Mouse (Mus musculus) limb, embryonic 15.5 days (tissue): ENCODE data around the gene Arl3. TPM values are rescaled to one million over a fixed set of nuclear protein-coding genes. Genes with fewer than 3 reads are reported as not detected.

Experiments
- ATAC-seq: fragments of 200-750 bp; cut with Nextera tagmentation; 2 replicates; pipeline ENCODE4 v1.8.0; 2017; ENCODE audit warnings: low read depth, moderate TSS enrichment; ENCODE audit not compliant: insufficient number of reproducible peaks, low FRiP score, low TSS enrichment
- H3K27ac ChIP-seq: fragments of 300-500 bp; sonication (generic); 2 replicates; pipeline ENCODE4 v1.5.1; 2015; ENCODE audit warnings: moderate library complexity, mild to moderate bottlenecking, inconsistent platforms
- H3K27me3 ChIP-seq: fragments of 300-500 bp; sonication (generic); 2 replicates; pipeline ENCODE4 v1.6.1; 2015; ENCODE audit warnings: inconsistent platforms
- H3K36me3 ChIP-seq: fragments of 300-500 bp; sonication (generic); 2 replicates; pipeline ENCODE4 v1.6.1; 2015; ENCODE audit warnings: inconsistent platforms
- H3K4me1 ChIP-seq: fragments of 300-500 bp; sonication (generic); 2 replicates; pipeline ENCODE4 v1.6.1; 2015; ENCODE audit warnings: inconsistent platforms
- H3K4me2 ChIP-seq: fragments of 300-500 bp; sonication (generic); 2 replicates; pipeline ENCODE4 v1.6.1; 2015; ENCODE audit warnings: mild to moderate bottlenecking, inconsistent platforms
- H3K4me3 ChIP-seq: fragments of 300-500 bp; sonication (generic); 2 replicates; pipeline ENCODE4 v1.5.1; 2015; ENCODE audit warnings: mild to moderate bottlenecking, inconsistent platforms
- H3K9ac ChIP-seq: fragments of 300-500 bp; sonication (generic); 2 replicates; pipeline ENCODE4 v1.6.1; 2015; ENCODE audit warnings: inconsistent platforms
- H3K9me3 ChIP-seq: fragments of 300-500 bp; sonication (generic); 2 replicates; pipeline ENCODE4 v1.6.1; 2016; ENCODE audit warnings: inconsistent platforms
- WGBS: fragments of 180-500 bp; shearing (Covaris S2); methylation state at CpG from one replicate; pipeline ENCODE4 v1.1.7; 2015; 5-methylcytosine and 5-hydroxymethylcytosine counted together
- polyA plus RNA-seq: library from polyadenylated mRNA; unstranded; fragments of >200 nt; fragmentation: Nextera tagmentation; extraction: Ambion mirVana; gene quantifications from 2 replicates; pipeline ENCODE4 v1.2.1, GENCODE M21; 2015

Arl3 gene
- polyA plus RNA-seq, 1 experiment from 2014 or later: 138 TPM

DNA sequence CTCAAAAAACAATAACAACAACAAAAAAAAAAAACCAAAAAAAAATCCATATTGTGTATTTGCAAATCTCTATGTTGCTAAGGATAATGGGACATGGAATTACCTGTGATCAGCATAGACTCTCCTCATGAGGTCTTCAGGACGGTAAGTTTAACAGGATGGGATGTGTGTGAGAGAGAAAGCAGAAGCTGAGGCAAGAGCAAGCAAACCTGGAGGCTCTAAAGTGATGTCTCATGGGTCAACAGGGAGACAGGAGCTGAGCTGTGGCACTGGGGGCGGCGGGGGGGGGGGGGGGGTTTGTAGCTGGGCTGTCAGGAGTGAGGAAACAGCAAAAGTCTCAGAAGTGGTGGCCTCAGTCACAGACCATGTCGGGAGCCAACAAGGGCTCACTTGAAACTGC, 20.5 kb downstream of the Arl3 start:
- Histone ChIP-seq H3K27ac (no peak overlapping the region), H3K9ac (no peak overlapping the region), H3K36me3 (peaks cover 47% of the 10 kb centered on the region), H3K4me1 (peaks cover 3% of the 10 kb centered on the region; the same call in 1 of the 2 replicates), H3K9me3 (no peaks in the 10 kb centered on the region), H3K4me3 (no peak overlapping the region), H3K4me2 (no peak overlapping the region), H3K27me3 (no peaks in the 10 kb centered on the region)
- WGBS: 79% methylated on average over 3 of the region's 4 CpGs
- no peak for ATAC-seq

DNA sequence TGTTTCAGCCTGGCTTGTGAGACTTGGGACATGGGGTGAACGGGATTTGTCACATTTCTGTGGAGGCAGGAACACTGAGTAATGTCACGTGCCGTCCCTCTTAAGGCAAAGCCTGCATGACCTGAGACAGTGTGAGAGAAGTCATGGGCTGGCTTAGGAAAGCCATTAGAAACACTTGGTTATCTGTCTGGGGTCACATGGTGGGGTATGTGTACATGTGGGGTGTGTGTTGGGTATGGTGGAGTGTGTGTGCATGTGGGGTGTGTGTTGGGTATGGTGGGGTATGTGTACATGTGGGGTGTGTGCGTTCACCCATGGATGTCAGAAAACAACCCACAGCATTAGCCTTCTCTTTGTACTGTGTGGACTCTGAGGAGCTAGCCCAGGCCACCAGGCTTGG, 22.6 kb downstream of the Arl3 start:
- Histone ChIP-seq H3K27me3 (no peaks in the 10 kb centered on the region), H3K4me1 (peaks cover 3% of the 10 kb centered on the region; the same call in 1 of the 2 replicates), H3K9ac (no peak overlapping the region), H3K4me2 (no peak overlapping the region), H3K4me3 (no peak overlapping the region), H3K9me3 (no peaks in the 10 kb centered on the region), H3K27ac (no peak overlapping the region), H3K36me3 (peaks cover 47% of the 10 kb centered on the region)
- WGBS: 90% methylated on average over 4 of the region's 4 CpGs
- ATAC-seq: no peak

DNA sequence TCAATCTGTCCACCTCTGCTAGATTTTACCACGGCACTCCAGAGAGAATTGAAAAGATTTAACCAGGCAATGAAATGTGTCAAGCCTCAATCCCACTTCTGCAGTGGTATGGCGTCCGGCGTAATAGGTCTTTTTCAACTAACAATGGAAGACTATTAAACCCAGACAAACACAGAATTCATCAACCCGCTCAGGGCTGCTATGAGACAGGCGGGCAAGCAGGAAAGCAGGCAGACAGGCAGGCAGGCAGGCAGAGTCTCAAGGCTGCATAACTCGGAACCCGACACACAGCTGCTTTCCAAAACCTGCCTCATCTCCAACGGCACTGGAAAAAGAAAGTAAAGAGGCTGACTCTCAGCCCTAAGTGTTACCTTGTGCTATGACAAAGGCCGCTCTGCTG, 24.9 kb downstream of the Arl3 start:
- peaks cover 52% of the 10 kb centered on the region for H3K36me3 ChIP-seq
- H3K4me2 ChIP-seq: no peak overlapping the region
- H3K9me3 ChIP-seq: no peaks in the 10 kb centered on the region
- 0 out of 2 replicates have a peak overlapping the region, but pooled peaks have one; percentile 22 for H3K27ac ChIP-seq
- no peak overlapping the region for H3K4me3 ChIP-seq
- 77% methylated on average over 10 of the region's 10 CpGs for WGBS
- no peak overlapping the region for H3K9ac ChIP-seq
- no peaks in the 10 kb centered on the region for H3K27me3 ChIP-seq
- no peak for ATAC-seq
- no peaks in the 10 kb centered on the region for H3K4me1 ChIP-seq

DNA sequence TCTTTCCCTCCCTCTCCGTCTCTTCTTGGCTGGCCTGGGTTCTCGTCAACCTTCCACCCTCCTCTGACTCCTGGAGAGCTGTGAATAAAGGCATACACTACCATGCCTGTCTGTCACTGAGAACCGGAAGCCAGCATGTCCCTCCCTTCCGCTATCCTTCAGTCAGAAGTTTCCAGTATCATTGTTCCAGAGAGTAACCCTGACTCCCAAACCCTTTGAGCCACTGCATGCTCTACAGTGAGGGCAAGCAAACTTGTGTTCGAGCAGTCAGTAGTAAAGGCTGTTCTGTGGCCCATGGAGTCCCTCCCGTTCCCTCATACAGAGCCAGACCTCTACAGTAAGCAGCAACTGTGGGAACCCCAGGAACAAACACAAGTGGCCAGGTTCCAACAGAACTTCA, 25.4 kb downstream of the Arl3 start:
- Histone ChIP-seq H3K9ac (no peak overlapping the region), H3K36me3 (peaks cover 57% of the 10 kb centered on the region), H3K27me3 (no peaks in the 10 kb centered on the region), H3K4me3 (no peak overlapping the region), H3K4me2 (no peak overlapping the region), H3K4me1 (no peaks in the 10 kb centered on the region), H3K9me3 (no peaks in the 10 kb centered on the region), H3K27ac (no peak overlapping the region)
- 86% methylated on average over 6 of the region's 6 CpGs for whole genome bisulfite sequencing
- ATAC-seq: no peak

DNA sequence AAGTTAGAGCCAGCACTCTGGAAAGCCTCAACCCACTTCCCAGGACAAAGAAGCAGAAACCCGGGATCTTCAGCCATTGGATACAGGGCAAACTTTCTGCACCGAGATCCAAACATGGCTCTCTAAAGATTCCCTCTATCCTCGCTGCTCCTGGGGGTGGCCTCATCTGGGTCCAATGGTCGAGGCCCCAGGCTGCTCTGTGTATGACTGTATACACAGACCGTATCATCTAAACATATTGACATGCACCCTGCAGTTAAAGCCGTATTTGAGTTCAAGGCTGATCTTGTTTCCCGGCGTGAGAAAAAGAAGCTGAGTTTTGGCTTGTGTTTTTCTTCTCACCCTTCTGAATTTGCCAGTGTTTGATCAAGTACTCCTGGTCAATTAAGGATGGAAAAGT, 30.2 kb downstream of the Arl3 start:
- Histone ChIP-seq H3K9me3 (no peaks in the 10 kb centered on the region), H3K27me3 (no peaks in the 10 kb centered on the region), H3K4me3 (no peak overlapping the region), H3K36me3 (peaks cover 49% of the 10 kb centered on the region), H3K4me1 (no peaks in the 10 kb centered on the region), H3K27ac (no peak overlapping the region), H3K9ac (no peak overlapping the region), H3K4me2 (no peak overlapping the region)
- ATAC-seq: no peak
- 86% methylated on average over 8 of the region's 8 CpGs for WGBS

DNA sequence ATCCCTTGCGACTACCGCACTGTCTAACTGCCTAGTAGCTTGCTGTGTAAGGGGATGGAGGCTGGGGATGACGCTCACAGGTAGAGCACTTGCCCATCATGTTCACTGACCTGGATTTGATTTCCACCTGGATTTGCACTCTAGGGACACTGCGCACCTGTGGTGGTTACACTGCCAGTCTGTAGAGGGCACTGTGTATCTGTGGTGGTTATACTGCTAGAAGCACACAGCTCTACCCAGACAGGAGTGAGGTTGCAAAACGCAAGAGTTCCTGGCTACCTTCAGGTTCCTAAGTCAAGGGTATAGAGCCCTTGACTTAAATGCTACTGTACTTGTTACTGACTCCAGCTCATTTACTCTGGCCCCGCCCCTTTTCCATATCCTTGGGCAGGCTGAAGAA, 34.8 kb downstream of the Arl3 start:
- H3K4me3 ChIP-seq: no peak overlapping the region
- ATAC-seq: no peak

DNA sequence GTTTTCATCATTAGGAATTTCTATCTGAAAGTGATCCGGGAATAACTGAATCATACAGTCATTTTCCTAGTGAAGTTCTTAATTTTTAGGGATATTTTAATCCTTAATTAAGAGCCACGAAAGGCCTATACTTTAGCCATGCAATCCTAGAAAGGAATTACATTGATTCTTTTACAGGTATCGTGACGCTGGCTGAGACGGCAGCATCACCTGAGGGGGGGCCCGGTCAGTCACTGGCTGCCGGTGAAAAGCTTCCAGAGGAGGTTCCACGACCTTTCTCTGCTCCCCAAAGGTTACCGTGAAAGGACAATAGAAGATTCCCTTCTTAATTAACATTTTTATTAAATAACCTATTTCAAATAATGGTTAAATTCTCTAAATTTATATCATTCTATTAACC, 35.6 kb downstream of the Arl3 start:
- H3K4me2 ChIP-seq: no peak overlapping the region
- H3K4me3 ChIP-seq: no peak overlapping the region
- ATAC-seq: no peak
- H3K9me3 ChIP-seq: no peaks in the 10 kb centered on the region
- 92% methylated on average over 9 of the region's 9 CpGs for WGBS
- no peaks in the 10 kb centered on the region for H3K27me3 ChIP-seq
- peaks cover 27% of the 10 kb centered on the region for H3K36me3 ChIP-seq
- H3K9ac ChIP-seq: no peak overlapping the region
- H3K4me1 ChIP-seq: peaks cover 8% of the 10 kb centered on the region
- no peak overlapping the region for H3K27ac ChIP-seq

More for the DNA sequence above, 34.8 kb downstream of the Arl3 start:
- Histone ChIP-seq H3K4me1 (peaks cover under 1% of the 10 kb centered on the region), H3K9me3 (no peaks in the 10 kb centered on the region), H3K27ac (no peak overlapping the region), H3K9ac (no peak overlapping the region), H3K4me2 (no peak overlapping the region), H3K36me3 (peaks cover 35% of the 10 kb centered on the region), H3K27me3 (no peaks in the 10 kb centered on the region)
- 86% methylated on average over 6 of the region's 6 CpGs for WGBS

DNA sequence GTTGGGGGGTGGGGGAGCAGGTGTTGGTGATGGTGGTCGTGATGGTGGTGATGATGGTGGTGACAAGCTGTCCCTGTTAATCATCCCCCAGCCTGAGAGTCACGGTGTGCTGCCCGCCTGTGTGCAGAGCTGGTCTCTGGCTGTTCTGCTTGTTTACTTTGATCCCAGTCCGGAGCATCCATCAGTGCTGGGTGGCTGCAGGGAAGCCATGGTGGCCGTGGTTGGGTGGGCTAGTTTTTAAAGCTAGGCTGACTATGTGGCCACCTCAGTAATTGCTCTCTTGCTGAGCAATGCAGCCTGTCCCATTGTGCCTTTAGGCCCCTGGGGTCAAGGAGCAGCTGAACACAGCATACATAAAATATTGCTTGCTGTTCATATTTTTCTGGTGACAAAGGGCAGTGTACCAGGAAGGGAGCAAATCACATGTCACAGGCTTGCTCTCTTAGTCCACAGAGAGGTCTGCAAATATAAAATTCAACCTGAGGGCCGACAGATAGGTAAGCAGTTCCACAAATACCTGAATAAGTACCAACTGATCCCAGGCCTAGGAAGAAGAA, 38.4 kb downstream of the Arl3 start:
- Histone ChIP-seq H3K27ac (no peak overlapping the region), H3K27me3 (no peaks in the 10 kb centered on the region), H3K4me1 (peaks cover 35% of the 10 kb centered on the region), H3K9me3 (no peaks in the 10 kb centered on the region), H3K9ac (no peak overlapping the region), H3K4me2 (no peak overlapping the region), H3K4me3 (no peak overlapping the region), H3K36me3 (peaks cover 7% of the 10 kb centered on the region; the same call in 1 of the 2 replicates)
- 67% methylated on average over 6 of the region's 6 CpGs for WGBS
- ATAC-seq: no peak

DNA sequence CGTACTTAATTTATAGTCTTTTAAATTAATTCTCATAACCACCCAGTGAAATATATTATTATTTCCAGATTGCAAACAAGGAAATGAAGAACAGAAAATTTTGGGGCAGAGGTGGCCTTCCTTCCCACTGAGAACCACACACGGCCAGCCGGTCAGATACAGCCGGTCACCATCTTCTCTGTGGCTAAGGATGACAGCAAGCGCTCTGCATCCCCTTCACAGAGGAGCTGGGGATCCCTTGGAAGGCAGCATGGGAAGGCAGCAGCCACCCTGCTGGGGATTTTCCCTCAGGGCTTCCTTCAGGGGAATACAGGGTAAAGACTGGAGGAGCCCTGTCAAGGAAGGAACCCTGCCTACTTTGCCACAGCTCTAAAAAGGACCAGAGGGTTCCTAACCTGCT, 39.5 kb downstream of the Arl3 start:
- Histone ChIP-seq H3K36me3 (peaks cover 7% of the 10 kb centered on the region; the same call in 1 of the 2 replicates), H3K27me3 (no peaks in the 10 kb centered on the region), H3K4me2 (no peak overlapping the region), H3K9ac (no peak overlapping the region), H3K4me1 (peaks cover 46% of the 10 kb centered on the region), H3K9me3 (no peaks in the 10 kb centered on the region), H3K4me3 (no peak overlapping the region), H3K27ac (no peak overlapping the region)
- 63% methylated on average over 5 of the region's 5 CpGs for WGBS
- ATAC-seq: no peak

DNA sequence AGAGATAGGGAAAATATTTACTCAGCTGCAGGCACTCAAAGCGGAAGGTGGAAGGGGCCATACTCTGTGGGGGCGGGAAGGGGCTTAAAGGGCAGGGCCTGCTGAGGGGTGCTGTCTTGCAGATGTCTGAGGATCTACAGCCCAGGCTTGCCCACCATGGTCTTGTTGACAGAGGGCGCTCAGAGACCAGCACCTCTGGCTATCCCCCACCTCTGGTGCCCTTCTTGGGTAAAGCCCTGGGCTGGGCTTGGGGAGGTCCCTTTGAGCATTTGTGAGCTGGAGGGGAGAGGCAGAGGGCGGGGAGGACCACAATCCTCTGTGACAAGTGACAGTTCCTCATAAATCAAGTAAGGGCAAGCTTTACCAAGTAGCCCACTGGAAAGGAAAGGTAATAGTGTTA, 39.9 kb downstream of the Arl3 start:
- no peak overlapping the region for H3K27ac ChIP-seq
- H3K9me3 ChIP-seq: no peaks in the 10 kb centered on the region
- H3K4me1 ChIP-seq: peaks cover 50% of the 10 kb centered on the region
- ATAC-seq: no peak
- no peaks in the 10 kb centered on the region for H3K27me3 ChIP-seq
- peaks cover 6% of the 10 kb centered on the region; the same call in 1 of the 2 replicates for H3K36me3 ChIP-seq
- 58% methylated on average over 4 of the region's 4 CpGs for WGBS
- no peak overlapping the region for H3K9ac ChIP-seq
- H3K4me2 ChIP-seq: no peak overlapping the region
- H3K4me3 ChIP-seq: no peak overlapping the region

DNA sequence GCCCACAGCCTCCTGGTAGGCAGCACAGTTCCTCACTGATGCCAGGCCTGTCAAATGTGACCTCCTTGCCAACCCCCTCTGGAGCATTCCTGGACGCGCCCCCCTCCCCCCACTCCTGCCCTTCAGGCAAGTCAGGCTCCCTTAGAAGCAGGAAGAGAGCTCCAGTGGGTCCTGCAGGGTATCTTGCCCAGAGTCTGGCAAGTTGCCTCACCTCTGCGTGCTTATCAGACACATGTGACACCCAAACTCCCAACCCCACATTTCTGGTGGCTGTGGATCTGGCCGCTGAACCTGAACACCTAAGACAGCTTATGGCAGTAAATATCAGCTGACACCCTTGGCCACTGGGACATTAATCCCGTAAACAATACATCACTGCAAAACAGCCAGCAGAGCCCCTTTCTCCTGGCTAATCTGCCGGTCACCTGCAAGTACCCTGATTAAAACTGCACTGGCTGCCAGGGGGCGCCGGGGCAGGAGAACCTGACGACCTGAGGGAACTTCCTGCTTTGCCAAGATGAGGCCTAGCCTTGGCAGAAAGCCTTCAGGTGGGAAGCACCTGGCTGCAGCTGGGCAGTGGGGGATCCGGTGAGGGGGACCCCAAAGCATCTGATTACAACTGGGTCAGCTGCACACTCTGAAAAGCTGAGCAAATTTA, 40.8 kb downstream of the Arl3 start:
- H3K4me3 ChIP-seq: no peak overlapping the region
- ATAC-seq: no peak
- H3K36me3 ChIP-seq: peaks cover 5% of the 10 kb centered on the region; the same call in 1 of the 2 replicates
- H3K27ac ChIP-seq: no peak overlapping the region
- no peak overlapping the region for H3K9ac ChIP-seq
- 12% methylated on average over 10 of the region's 10 CpGs for WGBS
- H3K4me2 ChIP-seq: no peak overlapping the region
- no peaks in the 10 kb centered on the region for H3K9me3 ChIP-seq
- peaks cover 54% of the 10 kb centered on the region for H3K4me1 ChIP-seq
- H3K27me3 ChIP-seq: no peaks in the 10 kb centered on the region

DNA sequence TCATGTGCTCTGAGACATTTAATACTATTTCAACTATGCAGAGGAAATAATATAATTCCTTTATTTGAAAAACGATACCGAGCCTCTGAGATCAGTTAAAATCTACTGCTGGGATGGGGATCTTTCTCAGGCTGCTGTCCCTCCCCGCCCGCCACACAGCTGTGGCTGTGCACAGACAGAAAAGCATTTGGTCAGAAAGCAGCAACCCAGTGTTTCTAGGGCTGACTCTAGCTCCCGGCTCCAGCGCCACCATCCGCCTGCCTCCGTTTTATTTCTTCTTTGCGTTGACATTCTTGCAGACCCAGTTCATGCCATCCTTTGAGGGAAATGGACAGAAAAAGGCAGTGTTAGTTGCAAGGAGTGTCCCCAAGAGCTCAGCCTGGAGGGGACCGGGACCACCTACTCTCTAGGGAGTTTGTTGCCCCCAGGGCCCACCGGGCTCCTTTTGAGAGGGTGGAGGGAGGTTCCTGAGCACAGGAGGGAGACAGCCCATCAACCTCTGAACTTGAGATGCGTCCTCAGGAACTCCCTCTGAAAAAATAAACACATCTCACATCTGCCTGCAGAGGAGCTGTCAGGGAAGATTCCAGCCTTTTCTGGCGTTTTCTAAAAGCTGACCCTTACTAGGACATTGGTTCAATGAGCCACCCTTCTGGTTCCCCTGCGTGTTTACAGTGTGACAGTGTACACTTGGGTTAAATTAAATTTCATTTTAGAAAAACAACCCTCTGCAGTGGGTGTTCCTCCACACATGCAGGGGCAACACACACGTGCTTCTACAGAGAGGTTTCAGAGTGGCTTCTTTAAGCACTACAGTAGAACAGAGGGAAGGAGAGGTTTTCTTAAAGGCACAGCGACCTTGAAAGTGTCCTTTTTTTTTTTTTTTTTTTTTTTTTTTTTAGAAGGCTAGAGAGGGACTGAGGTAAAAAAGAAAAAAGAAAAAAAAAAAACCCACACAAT, 41.6 kb downstream of the Arl3 start:
- H3K4me1 ChIP-seq: peaks cover 59% of the 10 kb centered on the region
- no peaks in the 10 kb centered on the region for H3K27me3 ChIP-seq
- 0 out of 2 replicates have a peak overlapping the region, but pooled peaks have one; percentile 10 for H3K9ac ChIP-seq
- H3K4me2 ChIP-seq: no peak overlapping the region
- H3K36me3 ChIP-seq: peaks cover 4% of the 10 kb centered on the region; the same call in 1 of the 2 replicates
- H3K27ac ChIP-seq: peak overlapping the region; percentile 67
- H3K9me3 ChIP-seq: no peaks in the 10 kb centered on the region
- WGBS: 11% methylated on average over 16 of the region's 16 CpGs
- H3K4me3 ChIP-seq: no peak overlapping the region
- no peak for ATAC-seq
